In the genomic region with DNA sequence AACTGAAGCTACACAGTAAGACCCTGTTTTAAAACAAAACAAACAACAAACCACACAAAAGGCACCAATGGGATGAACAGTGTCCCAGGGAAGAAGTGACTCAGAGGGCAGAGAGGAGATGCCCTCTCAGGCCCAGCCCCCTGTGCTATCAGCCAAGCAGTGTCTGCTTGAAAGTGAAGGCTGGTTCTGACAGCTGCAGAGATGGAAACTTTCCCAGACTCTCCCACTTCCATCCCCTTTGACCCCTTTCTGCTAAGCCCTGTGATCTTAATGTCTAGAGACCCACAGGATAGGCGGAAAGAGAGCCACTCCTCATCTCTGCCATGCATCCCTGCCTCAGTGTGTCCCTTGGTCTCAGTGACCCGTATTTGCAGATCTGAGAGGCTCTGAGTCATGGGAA, we compare ENCODE assay signal across 14 mouse cellular contexts. TPM values are rescaled to one million over a fixed set of nuclear protein-coding genes. Genes with fewer than 3 reads are reported as not detected.
DNase-seq lines count a peak whose midpoint lies in the region; ATAC-seq and TF ChIP-seq lines count a peak whose summit lies in the region.
"Had no signal": no experiment of that assay in that cellular context is flagged by ENCODE, and none has a peak within 500 bp of the region (broad histone marks: within the 10 kb centered on the region; RNA-seq: fewer than 3 reads in every experiment).

No protein-coding gene starts in this region.

- TF ChIP-seq EP300 in liver, postnatal 0 days (IDR thresholded peaks at IDR 0.05; ENCODE audit: low read depth) = no peak

- no peak overlapping the region for H3K4me3 ChIP-seq in liver, postnatal 0 days (ENCODE audit: low read depth, low read length)
- H3K4me3 ChIP-seq in liver, embryonic 11.5 days (ENCODE audit: low read depth, low read length) = no peak overlapping the region
- H3K4me3 ChIP-seq: limb, embryonic 15.5 days had no signal

- no peak overlapping the region for H3K4me2 ChIP-seq in liver, postnatal 0 days (ENCODE audit: low read depth, low read length)
- H3K4me2 ChIP-seq in liver, embryonic 11.5 days = no peak overlapping the region
- H3K4me2 ChIP-seq: limb, embryonic 15.5 days had no signal

- no peaks in the 10 kb centered on the region for H3K36me3 ChIP-seq in liver, postnatal 0 days (replicated peaks; ENCODE audit: insufficient read depth, low read length)
- no peaks in the 10 kb centered on the region for H3K36me3 ChIP-seq in liver, embryonic 11.5 days (ENCODE audit: control insufficient read depth, insufficient read depth, low read length)
- H3K36me3 ChIP-seq: G1E; limb, embryonic 15.5 days had no signal

- TF ChIP-seq CTCF in liver, postnatal 0 days (IDR thresholded peaks at IDR 0.05; ENCODE audit: low read depth) = no peak

- peak; percentile 48 to 73 for DNase-seq in adrenal gland, adult (ENCODE audit: inconsistent age in 2 of 2, low spot score in 1 of 2)
- no peak for DNase-seq in adrenal gland, adult 18-20 months (ENCODE audit: low spot score in 2 of 2)
- DNase-seq in liver, postnatal 0 days = no peak
- DNase-seq in liver, embryonic 11.5 days (ENCODE audit: low spot score) = no peak
- peak; percentile 27 to 43 for DNase-seq in kidney, postnatal 4 days
- no peak for DNase-seq in spleen, adult 12 weeks (ENCODE audit: low spot score)
- no peak for DNase-seq in left cerebral cortex, adult 18-20 months (ENCODE audit: low spot score in 2 of 2)
- DNase-seq in layer of hippocampus, adult 8-10 months (ENCODE audit: low spot score in 2 of 2) = no peak
- DNase-seq: cerebellum, adult 11-12 months; layer of hippocampus, postnatal 36 days; spleen, adult 18-20 months had no signal

- no peak for ATAC-seq in liver, postnatal 0 days
- ATAC-seq in liver, embryonic 11.5 days (replicated peaks; ENCODE audit: low FRiP score) = no peak
- ATAC-seq: hindbrain, postnatal 0 days had no signal

- no peaks in the 10 kb centered on the region for H3K9me3 ChIP-seq in liver, postnatal 0 days (ENCODE audit: low read length)
- no peaks in the 10 kb centered on the region for H3K9me3 ChIP-seq in liver, embryonic 11.5 days (ENCODE audit: control insufficient read depth, low read length)

- no peaks in the 10 kb centered on the region for H3K27me3 ChIP-seq in liver, postnatal 0 days (ENCODE audit: insufficient read depth, low read length)
- no peaks in the 10 kb centered on the region; the same call in 1 of the 2 replicates for H3K27me3 ChIP-seq in liver, embryonic 11.5 days (replicated peaks; ENCODE audit: control insufficient read depth, insufficient read depth, low read length)
- H3K27me3 ChIP-seq: limb, embryonic 15.5 days had no signal

- peak overlapping the region; percentile 99 for H3K27ac ChIP-seq in liver, postnatal 0 days (ENCODE audit: low read depth)
- H3K27ac ChIP-seq in liver, embryonic 11.5 days (ENCODE audit: low read depth, low read length) = no peak overlapping the region
- H3K27ac ChIP-seq: hindbrain, postnatal 0 days; limb, embryonic 15.5 days had no signal

- WGBS in liver, postnatal 0 days (ENCODE audit: insufficient replicate concordance) = 56% methylated on average over 2 of the region's 2 CpGs
- 53% methylated on average over 2 of the region's 2 CpGs for WGBS in liver, embryonic 11.5 days

- no peak overlapping the region for H3K9ac ChIP-seq in liver, postnatal 0 days (replicated peaks)
- no peak overlapping the region for H3K9ac ChIP-seq in liver, embryonic 11.5 days (ENCODE audit: low read depth, low read length)
- H3K9ac ChIP-seq: limb, embryonic 15.5 days had no signal

- H3K4me1 ChIP-seq in liver, postnatal 0 days (ENCODE audit: insufficient read depth) = peaks cover 30% of the 10 kb centered on the region
- H3K4me1 ChIP-seq in liver, embryonic 11.5 days (replicated peaks; ENCODE audit: control insufficient read depth, insufficient read depth, low read length) = peaks cover 11% of the 10 kb centered on the region

RNA-seq across cellular contexts. Expression of gene Cdkn2aipnl, which starts 49.5 kb away (rescaled TPM):
- 10 to 100 TPM; 15.1 to 20.1 TPM for total RNA-seq in adrenal gland, adult 18-20 months (2021)
- 30.7 and 33.3 TPM in 2 replicates for polyA plus RNA-seq in liver, postnatal 0 days (2015; fragmentation: Nextera tagmentation; extraction: Ambion mirVana)
- 114 and 125 TPM in 2 replicates for polyA plus RNA-seq in liver, embryonic 11.5 days (2014; fragmentation: Nextera tagmentation; extraction: Ambion mirVana)
- total RNA-seq in left cerebral cortex, adult 18-20 months (2021) = 10 to 100 TPM; 45.7 to 45.8 TPM
- 10 to 100 TPM; 35.7 to 42.8 (median 39.5) TPM for total RNA-seq in layer of hippocampus, adult 8-10 months (2022)

Comparison
In these comparisons a context has a peak if more than half of its experiments do, and no peak if none do; other contexts are left out.
1. DNase-seq: peak in adrenal gland, adult (2 of 2) and kidney, postnatal 4 days (2 of 2); none in adrenal gland, adult 18-20 months (0 of 2), liver, postnatal 0 days (single experiment), liver, embryonic 11.5 days (single experiment), spleen, adult 12 weeks (single experiment), left cerebral cortex, adult 18-20 months (0 of 2) and layer of hippocampus, adult 8-10 months (0 of 2).